Mouse (Mus musculus) heart, postnatal 36 days (tissue): Measurements from ENCODE around the gene Svip. TPM values are rescaled to one million over a fixed set of nuclear protein-coding genes. Genes with fewer than 3 reads are reported as not detected.
A peak's percentile ranks its signal among the peaks of the same experiment; 100 is the strongest.

Experiments used
- DNase-seq, 2 experiments: peaks; one replicate each; pipeline ENCODE4 v3.0.0; 2021 to 2022
- intact Hi-C: fragments of 180-260 bp; cut with DNase I; formaldehyde crosslinking; loops from one replicate; pipeline ENCODE4 v1.15.1; 2025
- total RNA-seq, 2 experiments: library from RNA; stranded (reverse); gene quantifications; 2 replicates each; pipeline ENCODE4 v1.2.3; 2021

Gene Svip
- total RNA-seq: 10 to 100 TPM; 23.3 to 23.9 TPM

DNA sequence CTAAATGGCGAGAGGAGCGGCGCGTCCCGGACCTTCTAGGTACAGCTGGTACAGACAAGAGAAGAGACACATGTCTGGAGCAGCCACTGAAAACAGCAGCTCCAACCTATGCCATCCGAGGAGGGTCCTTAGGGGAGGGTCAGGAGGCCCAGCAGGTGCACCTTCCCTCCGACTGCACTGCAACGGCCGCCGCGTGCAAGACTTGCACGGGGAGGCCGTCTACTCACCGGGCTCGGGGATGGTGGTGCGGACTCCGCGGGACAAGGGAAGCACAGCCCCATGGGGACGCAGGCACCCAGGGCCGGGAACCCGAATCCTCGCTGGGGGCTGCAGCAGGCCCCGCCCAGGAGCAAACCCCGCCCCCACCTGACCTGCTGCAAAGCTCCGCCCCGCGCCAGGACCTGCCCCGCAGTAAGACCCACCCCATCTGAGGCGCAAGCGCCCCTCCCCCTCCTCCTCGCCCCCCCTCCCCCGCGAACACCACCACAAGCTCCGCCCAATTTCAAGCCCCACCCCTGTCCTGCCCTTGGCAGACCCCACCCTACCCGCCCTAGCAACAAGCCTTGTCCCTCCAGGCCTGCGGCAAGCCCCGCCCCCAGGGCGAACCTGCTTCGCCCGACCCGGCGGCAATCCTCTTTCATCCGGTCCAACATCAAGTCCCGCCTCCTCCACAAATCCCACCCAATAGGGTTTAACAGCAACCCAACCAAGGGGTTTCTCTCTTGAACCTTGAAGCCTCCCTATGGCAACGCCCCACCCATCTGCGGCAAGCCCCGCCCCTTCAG, at the start of gene Svip:
Gene Svip (minus strand): TSS at position 508 of the 785 bp plus-strand sequence.
- DNase-seq: peak; percentile 71 to 78
- intact Hi-C loops: no loop called here

- intact Hi-C loops: no loop called here
- DNase-seq: peak in 1 of 2 experiments; percentile 7
Measured at GRCm38 (mm10) chr7:52037600-52038582, 32.1 kb upstream of the Svip start.

DNA sequence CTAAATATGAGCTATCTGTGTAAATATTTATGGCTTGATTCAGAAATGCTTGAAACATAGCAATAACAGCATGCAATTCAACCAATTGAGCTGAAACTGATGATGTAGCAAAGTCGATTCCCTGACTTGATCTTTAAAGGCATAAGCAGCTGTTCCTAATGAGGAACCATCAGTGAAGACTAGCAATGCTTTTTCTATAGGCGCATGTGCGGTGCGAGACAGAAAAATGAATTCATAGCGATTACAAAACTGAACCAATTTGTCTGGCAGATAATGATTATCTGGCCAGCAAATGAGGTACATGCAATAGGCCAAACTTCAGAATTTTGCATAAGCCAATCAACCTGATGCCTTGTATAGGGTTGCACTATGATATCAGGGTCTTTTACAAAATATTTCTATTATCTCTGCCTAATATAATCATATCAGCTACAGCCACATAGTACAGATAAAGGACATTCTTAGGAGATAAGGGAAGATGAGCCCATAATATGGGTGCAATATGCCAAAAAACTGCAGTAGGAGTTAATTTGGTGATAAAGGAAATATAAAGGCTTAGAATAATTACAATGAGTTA, 18.3 kb upstream of the Svip start:
- intact Hi-C loops: no loop called here
- DNase-seq: no peak

DNA sequence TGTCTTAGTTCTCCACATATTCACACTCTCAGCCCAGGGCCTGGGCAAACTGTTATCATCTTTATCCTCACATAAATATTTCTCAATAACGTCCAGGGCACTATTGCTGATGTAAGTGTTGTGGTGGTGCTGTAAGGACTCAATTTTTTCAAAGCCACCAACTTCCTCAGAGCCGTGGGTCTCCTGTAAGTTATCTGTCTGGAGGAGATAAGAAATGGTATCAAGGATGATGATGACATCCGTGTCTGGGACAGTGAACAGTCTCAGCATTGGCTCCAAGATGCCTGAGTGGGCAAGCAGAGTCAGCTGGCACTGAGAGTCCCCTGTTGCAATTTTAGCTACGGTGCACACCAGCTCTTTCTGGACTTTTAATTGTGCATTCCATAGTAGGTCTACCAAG, 16.2 kb upstream of the Svip start:
- intact Hi-C loops: no loop called here
- DNase-seq: no peak

DNA sequence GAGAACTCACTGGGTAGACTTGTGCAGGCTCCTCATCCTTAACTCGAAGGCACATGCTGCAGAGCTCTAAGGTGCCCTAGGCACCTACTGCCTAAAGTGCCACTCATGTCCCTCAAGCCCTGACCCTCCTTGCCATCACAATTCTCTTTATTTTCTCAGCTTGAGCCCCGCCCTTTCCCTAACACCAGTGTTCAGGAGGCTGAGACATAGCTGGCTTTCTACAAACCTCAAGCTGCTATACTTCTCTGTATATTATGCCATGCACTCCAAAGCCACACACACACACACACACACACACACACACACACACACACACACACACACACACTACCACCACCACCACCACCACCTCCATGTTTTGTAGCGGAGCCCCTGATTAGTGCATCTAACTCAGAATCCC, 9.8 kb upstream of the Svip start, which contains the start of gene 1700015G11Rik:
Gene 1700015G11Rik (minus strand): TSS at position 101 of the 400 bp plus-strand sequence.
- no peak for DNase-seq
- intact Hi-C loops: no loop called here

DNA sequence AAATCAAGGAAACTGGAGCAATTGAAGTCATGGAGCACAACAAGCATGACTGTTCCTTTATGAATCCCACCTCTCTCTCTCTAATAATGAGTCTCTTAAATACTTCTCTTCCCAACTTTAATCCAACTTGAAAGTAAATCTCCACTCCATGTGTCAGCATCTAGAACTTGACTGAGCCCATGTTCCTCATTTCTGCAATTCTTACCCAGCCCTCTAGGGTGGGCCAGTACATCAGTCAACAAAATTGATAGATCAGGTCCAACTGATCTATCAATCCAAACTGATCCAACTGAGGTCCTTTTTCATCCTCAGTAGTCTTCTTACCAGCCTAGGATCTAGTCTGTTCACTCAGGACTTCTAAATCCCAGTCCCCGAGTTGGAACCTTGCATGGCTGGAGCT, 9.4 kb upstream of the Svip start:
- DNase-seq: no peak
- intact Hi-C loops: no loop called here

DNA sequence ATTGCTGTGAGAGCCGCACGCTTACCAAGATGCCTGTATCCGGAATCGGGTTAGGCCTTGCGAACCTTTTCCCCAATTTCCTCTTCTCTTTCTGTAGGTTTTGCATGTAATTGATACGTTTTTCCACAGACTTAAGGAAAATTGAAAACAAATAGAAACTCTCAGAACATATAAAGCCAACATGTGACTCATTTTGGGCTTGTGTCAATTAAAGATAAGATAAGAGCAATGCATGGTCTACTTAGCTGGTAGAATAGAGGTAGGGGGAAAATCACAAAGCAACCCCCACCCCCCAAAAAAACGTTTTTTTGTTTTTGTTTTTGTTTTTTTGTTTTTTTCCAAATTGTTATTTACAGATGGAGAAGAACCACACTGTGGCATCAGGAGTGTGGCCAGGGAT, 7.6 kb upstream of the Svip start:
- no peak for DNase-seq
- intact Hi-C loops: no loop called here

GRCm38 (mm10) chr7:52007138-52007537, 1.3 kb upstream of the Svip start:
- no peak for DNase-seq
- intact Hi-C loops: no loop called here

DNA sequence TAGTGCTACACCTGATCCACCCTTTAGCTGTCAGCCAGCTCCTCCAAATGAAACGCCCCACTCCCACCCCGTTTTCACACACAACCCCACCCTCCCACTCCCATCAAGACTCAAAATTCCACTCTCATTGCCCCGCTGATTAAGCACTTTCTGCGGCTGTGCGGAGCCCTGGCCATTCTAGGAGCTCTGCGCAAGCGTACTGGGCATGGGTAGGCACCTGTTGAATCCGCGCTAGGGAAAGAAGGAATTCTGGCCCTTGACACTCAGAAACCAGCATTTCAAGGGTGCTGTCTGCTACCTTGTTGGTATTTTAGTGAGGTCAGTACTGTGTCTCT, 445 bp upstream of the Svip start:
- DNase-seq: no peak
- intact Hi-C loops: no loop called here

GRCm38 (mm10) chr7:51991020-51991419, 14.8 kb downstream of the Svip start:
- intact Hi-C loops: no loop called here

GRCm38 (mm10) chr7:51986909-51987308, 18.9 kb downstream of the Svip start:
- no peak for DNase-seq
- intact Hi-C loops: no loop called here

More at GRCm38 (mm10) chr7:51991020-51991419, 14.8 kb downstream of the Svip start:
- no peak for DNase-seq

GRCm38 (mm10) chr7:51985763-51986162, 20.1 kb downstream of the Svip start:
- intact Hi-C loops: no loop called here
- no peak for DNase-seq

DNA sequence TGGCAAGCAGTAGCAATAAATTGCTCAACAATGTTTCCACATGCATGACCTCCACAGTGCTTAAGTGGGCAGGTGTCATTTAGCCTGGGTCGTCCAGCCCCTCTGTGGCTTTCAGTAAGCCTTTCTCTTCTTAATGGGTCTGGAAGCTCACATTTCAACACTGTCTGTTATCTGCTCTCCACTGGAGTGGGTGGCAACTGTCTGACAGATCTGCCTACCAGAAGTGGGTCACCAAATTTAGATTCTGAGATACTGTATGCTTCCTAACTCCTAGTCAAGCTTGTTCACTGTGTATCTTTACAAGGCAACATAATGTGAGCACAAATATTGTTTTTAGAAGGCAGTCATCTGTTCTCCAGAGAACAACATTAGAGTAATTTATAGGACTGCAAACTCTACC, 23.5 kb downstream of the Svip start:
- intact Hi-C loops: no loop called here
- DNase-seq: no peak

GRCm38 (mm10) chr7:51979271-51979670, 26.5 kb downstream of the Svip start:
- intact Hi-C loops: no loop called here
- no peak for DNase-seq

GRCm38 (mm10) chr7:51975181-51975580, 30.6 kb downstream of the Svip start:
- no peak for DNase-seq
- intact Hi-C loops: no loop called here

DNA sequence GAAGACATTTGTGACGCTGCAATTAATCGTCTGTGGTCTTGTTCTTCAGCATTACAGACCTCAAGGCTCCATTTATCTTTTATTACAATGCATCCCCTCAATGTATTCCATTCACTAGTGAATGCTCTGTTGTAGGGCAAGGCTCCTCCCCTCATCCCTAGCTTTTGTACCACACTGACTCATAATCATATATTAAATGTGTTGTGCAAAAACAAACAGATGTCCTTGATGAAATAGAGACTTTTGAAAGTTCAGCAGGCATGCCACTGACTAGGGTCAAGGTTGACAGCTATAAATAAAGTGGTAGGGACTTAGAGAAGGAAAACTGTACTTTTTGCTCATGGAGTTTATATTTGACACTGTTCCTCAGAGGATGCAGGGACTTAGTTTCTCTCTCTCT, 32.3 kb downstream of the Svip start:
- no peak for DNase-seq
- intact Hi-C loops: loop anchor here (5.0 kb wide), 1 partner anchor 111 kb away; the partner anchor contains the start of genes Fancf and Gas2

DNA sequence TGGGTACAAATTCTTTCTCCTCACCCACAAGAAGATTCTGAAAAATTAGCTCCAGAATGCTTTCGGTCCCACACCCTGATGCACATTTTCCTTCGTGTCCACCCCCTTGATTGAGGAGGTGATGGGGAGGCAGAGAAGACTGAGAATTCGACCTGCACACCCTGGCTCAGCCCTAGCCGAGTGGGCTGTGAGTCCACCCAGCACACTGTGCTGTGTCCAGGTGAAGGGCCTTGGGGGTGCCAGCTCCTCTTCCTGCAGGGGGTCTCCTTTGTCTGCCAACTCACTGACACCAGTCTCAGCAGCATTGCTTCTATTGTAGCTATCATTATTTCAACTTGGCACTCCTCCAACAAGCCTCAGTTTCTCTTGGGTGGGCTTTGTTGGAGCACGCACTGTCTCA, 32.7 kb downstream of the Svip start:
- DNase-seq: no peak
- intact Hi-C loops: loop anchor here (5.0 kb wide), 1 partner anchor 111 kb away; the partner anchor contains the start of genes Fancf and Gas2

GRCm38 (mm10) chr7:51972252-51972855, 33.5 kb downstream of the Svip start:
- DNase-seq: peak; percentile 19 to 22
- intact Hi-C loops: loop anchor here (1.0 to 5.0 kb wide), 2 partner anchors 110 to 354 kb away; partner anchors contain the start of genes Fancf and Gas2

DNA sequence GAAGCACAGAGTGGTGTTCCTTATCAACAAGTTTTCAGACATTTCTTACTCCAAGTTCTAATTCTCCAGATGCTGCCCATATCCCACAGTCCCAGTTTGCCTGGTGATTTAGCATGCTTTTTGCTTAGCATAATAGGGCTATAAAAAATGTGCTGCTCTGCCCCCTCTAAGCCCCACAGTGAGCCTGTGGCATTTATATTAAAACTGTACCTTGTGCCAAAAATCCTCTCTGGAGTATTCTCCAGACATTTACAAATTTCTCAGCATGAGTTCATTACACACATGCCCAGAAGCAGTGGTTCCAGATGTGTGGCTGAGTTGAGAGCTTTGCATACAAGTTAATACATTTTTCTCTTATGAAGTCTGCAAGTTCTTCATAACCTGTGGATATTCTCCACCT, 36.4 kb downstream of the Svip start:
- DNase-seq: no peak
- intact Hi-C loops: no loop called here

DNA sequence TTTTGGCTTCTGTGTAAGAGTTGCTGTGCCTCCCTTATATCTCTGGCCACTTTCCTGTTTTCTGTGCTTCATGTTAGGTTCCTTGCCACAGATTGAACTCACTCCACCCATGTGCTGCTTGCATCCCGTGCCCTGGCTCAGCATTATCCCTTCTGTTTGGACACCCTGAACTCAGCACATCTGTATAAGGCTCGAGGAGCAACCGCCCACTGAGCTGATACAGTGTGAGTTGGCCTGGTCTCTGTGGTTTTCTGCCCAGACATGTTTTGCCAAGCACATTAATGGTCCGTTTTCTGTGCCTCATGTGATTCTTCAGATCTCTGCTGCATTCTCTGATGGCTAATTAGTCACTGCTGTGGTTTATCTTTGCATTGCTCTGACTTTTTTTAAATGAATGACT, 38.2 kb downstream of the Svip start:
- DNase-seq: no peak
- intact Hi-C loops: no loop called here

- DNase-seq: no peak
- intact Hi-C loops: no loop called here
Measured at GRCm38 (mm10) chr7:51964681-51965080, 41.1 kb downstream of the Svip start.
